Mouse (Mus musculus) spleen, postnatal 4 days (tissue): ENCODE results near the gene Tmem274.

Experiments used
- DNase-seq, 2 experiments: peaks; one replicate each; pipeline ENCODE4 v3.0.0; 2022; ENCODE audit warnings: low spot score in 2 of 2

The Tmem274 gene

DNA sequence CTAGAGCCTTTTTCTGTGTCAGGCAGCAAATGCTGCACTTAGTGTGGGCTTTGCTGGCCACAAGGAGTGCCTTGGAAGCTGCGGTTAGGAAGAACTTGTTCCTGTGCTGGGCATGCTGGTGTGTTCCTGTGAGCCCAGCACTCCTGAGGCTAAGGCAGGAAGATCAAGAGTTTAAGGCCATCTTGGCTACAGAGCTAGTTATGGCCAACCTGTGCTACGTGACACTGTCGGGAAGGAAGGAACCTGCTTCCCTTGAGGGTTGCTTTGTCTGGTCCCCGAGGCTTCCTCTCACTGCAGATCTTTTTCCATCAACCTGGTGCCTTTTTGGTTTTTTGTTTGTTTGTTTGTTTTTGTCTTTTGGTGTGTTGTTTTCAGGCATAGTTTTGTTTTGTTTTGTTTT is 48.0 kb downstream of the Tmem274 start:
- no peak for DNase-seq

GRCm38 (mm10) chr4:149525811-149526210 is 48.6 kb downstream of the Tmem274 start:
- DNase-seq = no peak

- DNase-seq = no peak
These were observed 49.2 kb downstream of the Tmem274 start for GRCm38 (mm10) chr4:149526330-149526729.

GRCm38 (mm10) chr4:149527621-149528354 is 50.6 kb downstream of the Tmem274 start:
- DNase-seq = no peak

DNA sequence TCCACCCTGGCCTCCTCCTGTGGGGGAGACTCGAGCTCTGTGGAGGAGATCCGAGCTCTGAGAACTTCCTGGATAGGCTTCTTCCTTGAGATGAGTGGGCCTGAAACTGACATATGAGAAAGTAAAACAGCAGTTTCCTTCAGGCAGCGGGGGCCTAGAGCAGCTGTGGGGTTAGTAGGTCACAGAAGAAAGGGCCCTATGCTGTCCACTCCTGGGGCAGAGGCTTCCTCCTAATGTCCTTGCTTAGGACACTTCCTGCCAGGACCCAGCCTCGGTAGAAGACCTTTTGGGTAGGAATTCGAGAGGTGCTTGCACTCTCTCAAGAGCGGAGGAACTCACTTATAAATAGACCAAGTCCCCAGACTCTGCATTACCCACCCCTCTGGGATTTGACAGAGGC is 52.5 kb downstream of the Tmem274 start:
- no peak for DNase-seq
